Mouse (Mus musculus) testis, adult 2 months (tissue): Measurements from ENCODE around the gene Ccr4.

ENCODE experiments used
- CTCF ChIP-seq: fragments of 200-500 bp; IDR thresholded peaks from 2 replicates; pipeline ENCODE4 v1.5.1; 2012; ENCODE audit warnings: low read depth, mild to moderate bottlenecking, inconsistent platforms, low read length, moderate library complexity; ENCODE audit not compliant: control insufficient read depth, insufficient read depth, insufficient replicate concordance
- POLR2A ChIP-seq: fragments of 200-500 bp; IDR thresholded peaks from 2 replicates; pipeline ENCODE4 v1.6.1; 2012; ENCODE audit warnings: low read depth, mild to moderate bottlenecking, inconsistent platforms, low read length, moderate library complexity; ENCODE audit not compliant: control insufficient read depth

GRCm38 (mm10) chr9:114531276-114531675 lies 26.6 kb upstream of the Ccr4 start:
- no peak for TF ChIP-seq POLR2A
- no peak for TF ChIP-seq CTCF
